Mouse (Mus musculus) c-Kit-positive CD71-positive TER-119-negative erythroid progenitor cells, embryonic 14.5 days (primary cell): ENCODE results near the gene Selenov.
"Not testable (repeated sequence)": the region's sequence is repeated elsewhere in the genome, so short reads cannot be mapped to it uniquely, and the experiment has no call there.

Source experiments
- DNase-seq: peaks from one replicate; pipeline ENCODE4 v3.0.0-alpha.2; 2013; ENCODE audit warnings: low read depth

Gene Selenov

GRCm38 (mm10) chr7:28294481-28294880, 3.5 kb upstream of the Selenov start:
- peak; percentile 40 for DNase-seq

- no peak for DNase-seq
Measured at GRCm38 (mm10) chr7:28290165-28290564, 821 bp downstream of the Selenov start.

GRCm38 (mm10) chr7:28280630-28281029, 10.4 kb downstream of the Selenov start:
- DNase-seq: no peak

- no peak for DNase-seq
Measured at GRCm38 (mm10) chr7:28278279-28278652, 12.7 kb downstream of the Selenov start.

GRCm38 (mm10) chr7:28277615-28278278, 13.2 kb downstream of the Selenov start, which contains the start of gene Eid2b:
Gene Eid2b (plus strand): TSS chr7:28277739.
- DNase-seq: peak; percentile 90

- DNase-seq: no peak
Measured at GRCm38 (mm10) chr7:28277237-28277614, 13.8 kb downstream of the Selenov start.

- DNase-seq: no peak
Measured at GRCm38 (mm10) chr7:28271761-28272160, 19.2 kb downstream of the Selenov start.

GRCm38 (mm10) chr7:28269355-28269754, 21.6 kb downstream of the Selenov start:
- DNase-seq: no peak

GRCm38 (mm10) chr7:28268576-28268975, 22.4 kb downstream of the Selenov start:
- no peak for DNase-seq

- DNase-seq: no peak
Measured at GRCm38 (mm10) chr7:28268042-28268531, 22.9 kb downstream of the Selenov start.

GRCm38 (mm10) chr7:28267129-28268041, 23.6 kb downstream of the Selenov start, which contains the start of gene Eid2:
Gene Eid2 (plus strand): TSS chr7:28267881.
- DNase-seq: no peak

GRCm38 (mm10) chr7:28265391-28265790, 25.6 kb downstream of the Selenov start:
- no peak for DNase-seq

GRCm38 (mm10) chr7:28263786-28264185, 27.2 kb downstream of the Selenov start:
- DNase-seq: peak; percentile 76

- no peak for DNase-seq
Measured at GRCm38 (mm10) chr7:28262861-28263260, 28.1 kb downstream of the Selenov start.

GRCm38 (mm10) chr7:28255476-28255875, 35.5 kb downstream of the Selenov start:
- no peak for DNase-seq

- DNase-seq: no peak
Measured at GRCm38 (mm10) chr7:28254591-28254990, 36.4 kb downstream of the Selenov start.

- DNase-seq: no peak
Measured at GRCm38 (mm10) chr7:28251976-28252375, 39.0 kb downstream of the Selenov start.

- DNase-seq: no peak
Measured at GRCm38 (mm10) chr7:28248957-28249356, 42.0 kb downstream of the Selenov start.

GRCm38 (mm10) chr7:28243943-28244342, 47.0 kb downstream of the Selenov start:
- DNase-seq: not testable (repeated sequence)
